Mouse (Mus musculus) liver, postnatal 0 days (tissue): ENCODE measurements around the gene Zfp706.

Source experiments
- CTCF ChIP-seq: sonication (generic); IDR thresholded peaks from 2 replicates; pipeline ENCODE4 v1.5.1; 2016; ENCODE audit warnings: antibody characterized with exemption, low read depth
- EP300 ChIP-seq: IDR thresholded peaks from 2 replicates; pipeline ENCODE4 v1.6.1; 2016; ENCODE audit warnings: antibody characterized with exemption, low read depth, mild to moderate bottlenecking

GRCm38 (mm10) chr15:36974614-36975255 is 32.8 kb downstream of the Zfp706 start:
- no peak for TF ChIP-seq CTCF
- TF ChIP-seq EP300: no peak
